Mouse (Mus musculus) heart, adult 8-10 months (tissue): ENCODE measurements around the gene Prr15. TPM values are rescaled to one million over a fixed set of nuclear protein-coding genes. Genes with fewer than 3 reads are reported as not detected.

Experiments used
- DNase-seq: peaks from one replicate; pipeline ENCODE4 v3.0.0; 2022; ENCODE audit warnings: low spot score
- total RNA-seq, 4 experiments: library from RNA; stranded (reverse); gene quantifications; 2 replicates each; pipeline ENCODE4 v1.2.4; 2022

Prr15 gene
- total RNA-seq = 1 to 10 TPM; 1.4 to 2.7 (median 1.5) TPM

- no peak for DNase-seq
These were observed at the start of gene Prr15 for GRCm38 (mm10) chr6:54325246-54325885. Gene Prr15, plus strand, starts transcription at chr6:54325835.

GRCm38 (mm10) chr6:54277234-54277633 lies 48.4 kb upstream of the Prr15 start:
- no peak for DNase-seq

- peak; percentile 48 for DNase-seq
These were observed 47.8 kb upstream of the Prr15 start for GRCm38 (mm10) chr6:54277828-54278227.

GRCm38 (mm10) chr6:54278613-54279012 lies 47.0 kb upstream of the Prr15 start:
- DNase-seq = peak; percentile 44

- peak; percentile 65 for DNase-seq
These were observed 46.2 kb upstream of the Prr15 start for GRCm38 (mm10) chr6:54279391-54279790.

- no peak for DNase-seq
These were observed 45.4 kb upstream of the Prr15 start for GRCm38 (mm10) chr6:54280248-54280647.

GRCm38 (mm10) chr6:54283299-54283698 lies 42.3 kb upstream of the Prr15 start:
- DNase-seq = no peak

- DNase-seq = no peak
These were observed 41.4 kb upstream of the Prr15 start for GRCm38 (mm10) chr6:54284167-54284711.

GRCm38 (mm10) chr6:54286813-54287212 lies 38.8 kb upstream of the Prr15 start:
- DNase-seq = no peak

- DNase-seq = no peak
These were observed 35.7 kb upstream of the Prr15 start for GRCm38 (mm10) chr6:54289774-54290500.

- DNase-seq = peak; percentile 43
These were observed 28.4 kb upstream of the Prr15 start for GRCm38 (mm10) chr6:54297231-54297630.

GRCm38 (mm10) chr6:54299417-54299816 lies 26.2 kb upstream of the Prr15 start:
- DNase-seq = peak; percentile 30

- no peak for DNase-seq
These were observed 19.9 kb upstream of the Prr15 start for GRCm38 (mm10) chr6:54305777-54306176.

GRCm38 (mm10) chr6:54313071-54313470 lies 12.6 kb upstream of the Prr15 start:
- no peak for DNase-seq

GRCm38 (mm10) chr6:54318618-54319017 lies 7.0 kb upstream of the Prr15 start:
- DNase-seq = no peak

GRCm38 (mm10) chr6:54319198-54319597 lies 6.4 kb upstream of the Prr15 start:
- no peak for DNase-seq

- no peak for DNase-seq
These were observed 5.4 kb upstream of the Prr15 start for GRCm38 (mm10) chr6:54320236-54320635.

GRCm38 (mm10) chr6:54326671-54327625 lies 1.3 kb downstream of the Prr15 start:
- DNase-seq = peak; percentile 30

GRCm38 (mm10) chr6:54327626-54328003 lies 2.0 kb downstream of the Prr15 start:
- DNase-seq = peak; percentile 53

- no peak for DNase-seq
These were observed 3.1 kb downstream of the Prr15 start for GRCm38 (mm10) chr6:54328783-54329182.

GRCm38 (mm10) chr6:54329598-54329997 lies 4.0 kb downstream of the Prr15 start:
- DNase-seq = no peak

GRCm38 (mm10) chr6:54330166-54330565 lies 4.5 kb downstream of the Prr15 start:
- no peak for DNase-seq
